Mouse (Mus musculus) heart, postnatal 0 days (tissue): ENCODE measurements around the gene Polr2g. TPM values are rescaled to one million over a fixed set of nuclear protein-coding genes. Genes with fewer than 3 reads are reported as not detected.
A peak's percentile ranks its signal among the peaks of the same experiment; 100 is the strongest.

Source experiments
- ATAC-seq: fragments of 200-750 bp; cut with Nextera tagmentation; 2 replicates; pipeline ENCODE4 v1.8.0; 2017; ENCODE audit warnings: low read depth, moderate number of reproducible peaks, moderate library complexity; ENCODE audit not compliant: insufficient read depth
- DNase-seq: peaks from one replicate; pipeline ENCODE4 v3.0.0-alpha.2; 2016; ENCODE audit warnings: low spot score
- H3K27ac ChIP-seq: fragments of 300-500 bp; sonication (generic); 2 replicates; pipeline ENCODE4 v1.5.1; 2014; ENCODE audit warnings: low read depth, mild to moderate bottlenecking
- H3K27me3 ChIP-seq: fragments of 300-500 bp; sonication (generic); 2 replicates; pipeline ENCODE4 v1.6.1; 2014; ENCODE audit warnings: low read length, mixed read lengths; ENCODE audit not compliant: control insufficient read depth, insufficient read depth
- H3K36me3 ChIP-seq: fragments of 300-500 bp; sonication (generic); replicated peaks from 2 replicates; pipeline ENCODE4 v1.6.1; 2014; ENCODE audit warnings: low read length, mixed read lengths; ENCODE audit not compliant: control insufficient read depth, insufficient read depth
- H3K4me1 ChIP-seq: fragments of 300-500 bp; sonication (generic); 2 replicates; pipeline ENCODE4 v1.6.1; 2014; ENCODE audit warnings: antibody characterized with exemption; ENCODE audit not compliant: control insufficient read depth, insufficient read depth
- H3K4me2 ChIP-seq: fragments of 300-500 bp; sonication (generic); 2 replicates; pipeline ENCODE4 v1.6.1; 2014; ENCODE audit warnings: low read depth, mild to moderate bottlenecking, low read length, moderate library complexity
- H3K4me3 ChIP-seq: fragments of 300-500 bp; sonication (generic); 2 replicates; pipeline ENCODE4 v1.5.1; 2014; ENCODE audit warnings: low read depth, low read length
- H3K9ac ChIP-seq: fragments of 300-500 bp; sonication (generic); replicated peaks from 2 replicates; pipeline ENCODE4 v1.6.1; 2014; ENCODE audit warnings: low read depth, low read length, mixed read lengths
- H3K9me3 ChIP-seq: fragments of 300-500 bp; sonication (generic); replicated peaks from 2 replicates; pipeline ENCODE4 v1.6.1; 2016; ENCODE audit warnings: low read length; ENCODE audit not compliant: control insufficient read depth
- CTCF ChIP-seq: IDR thresholded peaks from 2 replicates; pipeline ENCODE4 v1.5.1; 2016; ENCODE audit warnings: antibody characterized with exemption, control low read depth, low read depth
- EP300 ChIP-seq: IDR thresholded peaks from 2 replicates; pipeline ENCODE4 v1.6.1; 2016; ENCODE audit warnings: antibody characterized with exemption, low read depth
- WGBS: fragments of 180-500 bp; shearing (Covaris S2); extraction: QIAGEN DNeasy Blood & Tissue Kit; methylation state at CpG from one replicate; pipeline ENCODE4 v1.1.7; 2014; 5-methylcytosine and 5-hydroxymethylcytosine counted together
- polyA plus RNA-seq: library from polyadenylated mRNA; unstranded; fragments of >200 nt; fragmentation: Nextera tagmentation; extraction: Ambion mirVana; gene quantifications from 2 replicates; pipeline ENCODE4 v1.2.1, GENCODE M21; 2015
- total RNA-seq: library from RNA; depleted of rRNA; stranded (reverse); fragments of >200 nt; gene quantifications from 2 replicates; pipeline ENCODE4 v1.2.3, GENCODE M21; 2014; ENCODE audit warnings: low replicate concordance; rRNA removed

Gene Polr2g
- total RNA-seq = 47.7 and 59.8 TPM in 2 replicates
- 143 and 144 TPM in 2 replicates for polyA plus RNA-seq

DNA sequence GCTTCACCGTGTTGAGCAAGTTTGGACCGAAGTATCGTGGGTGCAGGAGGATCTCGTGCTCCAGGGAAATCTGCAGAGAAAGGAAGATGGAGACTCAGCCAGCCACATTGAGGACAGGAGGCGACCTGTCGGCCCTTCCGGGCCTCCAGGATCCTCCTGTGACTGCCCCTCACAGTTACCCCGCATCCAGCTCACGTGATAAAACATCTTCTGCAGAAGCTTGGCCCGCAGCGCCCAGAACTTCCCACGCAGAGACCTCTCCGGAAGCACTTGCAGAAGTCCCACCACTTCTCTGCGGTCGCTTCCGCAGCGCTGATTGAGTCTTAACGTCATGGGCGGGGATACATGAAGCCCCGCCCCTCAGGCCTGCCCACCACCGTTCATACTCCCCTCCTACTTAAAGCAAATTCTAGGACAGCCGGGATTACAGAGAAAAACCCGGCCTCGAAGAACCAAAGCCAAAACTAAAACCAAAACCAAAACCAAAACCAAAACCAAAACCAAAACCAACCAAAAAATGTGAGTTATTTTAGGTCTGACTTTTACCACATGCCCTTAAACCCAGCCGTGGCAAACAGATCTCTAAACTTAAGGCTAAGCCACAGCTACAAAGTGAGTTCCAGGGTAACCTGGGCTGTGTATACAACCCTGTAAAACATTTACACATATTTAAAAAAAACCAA lies at the start of gene Polr2g:
TSS of gene Polr2g (minus strand) at position 314 of the 683 bp plus-strand sequence.
- WGBS = 1% methylated on average over 25 of the region's 25 CpGs
- Histone ChIP-seq H3K27me3 (no peaks in the 10 kb centered on the region), H3K4me3 (peak within 1 kb of the TSS; percentile 71), H3K9ac (peak within 1 kb of the TSS; percentile 68), H3K9me3 (no peaks in the 10 kb centered on the region), H3K4me1 (peaks cover 13% of the 10 kb centered on the region; the same call in 1 of the 2 replicates), H3K36me3 (peaks cover 25% of the 10 kb centered on the region), H3K4me2 (peak within 1 kb of the TSS; percentile 76), H3K27ac (peak within 1 kb of the TSS; percentile 73)
- no peak for TF ChIP-seq CTCF
- TF ChIP-seq EP300 = peak; percentile 20; the same call in 1 of the 2 replicates
- peak; percentile 96 for DNase-seq
- peak; percentile 78 for ATAC-seq

DNA sequence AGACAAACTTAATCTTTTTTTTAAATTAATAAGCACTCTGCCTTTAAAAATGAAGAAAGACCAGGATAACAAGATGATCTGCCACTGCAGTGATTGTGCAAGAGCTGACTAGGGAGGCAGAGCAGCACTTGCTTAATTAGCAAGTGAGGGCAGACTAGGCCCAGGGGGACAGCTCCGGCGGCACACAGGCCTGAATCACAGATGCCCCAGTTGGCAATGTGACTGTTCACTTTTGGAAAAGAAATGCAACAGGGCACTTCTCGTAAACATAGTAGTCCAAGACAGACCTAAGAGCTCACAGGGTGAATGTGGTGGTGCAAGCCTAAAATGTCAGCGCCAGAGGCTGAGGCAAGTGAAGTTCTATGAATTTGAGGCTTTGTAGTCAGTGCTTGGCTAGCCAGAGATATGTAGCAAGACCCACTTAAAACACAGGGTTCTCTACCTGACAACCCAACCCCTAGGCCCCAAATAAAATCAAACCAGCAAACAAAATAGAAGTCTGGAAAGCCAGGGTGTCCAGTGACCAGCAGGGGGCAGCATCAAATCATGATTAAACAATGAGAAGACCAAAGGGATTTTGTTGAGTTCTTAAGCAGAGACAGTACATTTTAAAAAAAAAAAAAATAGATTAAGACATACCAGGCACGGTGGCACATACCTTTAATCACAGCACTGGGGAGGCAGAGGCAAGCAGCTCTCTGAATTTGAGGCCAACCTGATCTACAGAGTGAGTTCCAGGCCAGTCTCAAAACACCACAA lies 46.2 kb upstream of the Polr2g start:
- Histone ChIP-seq H3K27me3 (no peaks in the 10 kb centered on the region), H3K9ac (no peak overlapping the region), H3K4me1 (peaks cover 5% of the 10 kb centered on the region; the same call in 1 of the 2 replicates), H3K9me3 (no peaks in the 10 kb centered on the region), H3K4me3 (no peak overlapping the region), H3K4me2 (no peak overlapping the region), H3K36me3 (peaks cover 36% of the 10 kb centered on the region), H3K27ac (no peak overlapping the region)
- WGBS = 68% methylated on average over 5 of the region's 5 CpGs
- DNase-seq (peak; percentile 58), ATAC-seq (peak; percentile 4; the same call in 1 of the 2 replicates)
- TF ChIP-seq CTCF = peak; percentile 73
- no peak for TF ChIP-seq EP300

DNA sequence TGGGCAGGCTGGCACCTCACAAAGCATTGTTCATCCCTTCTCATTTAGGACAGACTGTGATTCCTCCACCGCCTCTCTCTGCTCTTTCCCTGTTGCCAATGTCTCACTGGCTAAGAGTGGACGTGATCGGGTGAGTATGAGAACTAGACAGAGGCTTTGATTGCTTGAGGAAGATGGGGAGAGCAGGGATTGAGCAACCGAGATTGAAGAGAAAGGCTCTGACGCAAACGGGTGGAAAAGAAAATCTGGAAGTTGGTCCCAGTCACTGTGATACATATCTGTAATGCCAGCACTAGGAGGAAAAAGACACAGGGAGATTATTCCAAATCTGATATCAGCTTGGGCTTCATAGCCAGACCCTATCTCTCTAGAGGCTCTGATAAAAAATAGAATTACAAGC lies 44.6 kb upstream of the Polr2g start:
- no peak for DNase-seq
- H3K27ac ChIP-seq = no peak overlapping the region

DNA sequence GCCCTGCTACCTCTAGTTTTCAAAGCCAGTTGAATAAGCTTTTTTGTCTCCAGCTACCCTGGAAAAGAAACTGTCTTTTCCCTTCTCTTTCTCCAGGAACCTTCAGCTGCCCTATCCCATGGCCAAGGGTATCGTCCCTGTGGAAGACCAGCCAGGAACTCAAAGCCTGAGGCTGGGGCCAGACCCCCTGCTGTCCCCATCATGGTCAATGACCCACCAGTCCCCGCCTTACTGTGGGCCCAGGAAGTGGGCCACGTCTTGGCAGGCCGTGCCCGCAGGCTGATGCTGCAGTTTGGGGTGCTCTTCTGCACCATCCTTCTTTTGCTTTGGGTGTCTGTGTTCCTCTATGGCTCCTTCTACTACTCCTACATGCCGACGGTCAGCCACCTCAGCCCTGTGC lies 42.6 kb upstream of the Polr2g start:
- H3K9ac ChIP-seq = peak overlapping the region; percentile 49; the same call in 1 of the 2 replicates
- H3K27me3 ChIP-seq = no peaks in the 10 kb centered on the region
- no peak overlapping the region for H3K27ac ChIP-seq
- peak overlapping the region; percentile 73 for H3K4me2 ChIP-seq
- H3K36me3 ChIP-seq = peaks cover 9% of the 10 kb centered on the region
- H3K4me1 ChIP-seq = peaks cover 22% of the 10 kb centered on the region
- peak overlapping the region; percentile 47 for H3K4me3 ChIP-seq
- ATAC-seq (no peak), DNase-seq (no peak)
- TF ChIP-seq EP300 (no peak), CTCF (no peak)
- WGBS = 93% methylated on average over 7 of the region's 7 CpGs
- H3K9me3 ChIP-seq = no peaks in the 10 kb centered on the region

More for the DNA sequence above, 44.6 kb upstream of the Polr2g start:
- WGBS = 81% methylated on average over 6 of the region's 6 CpGs
- Histone ChIP-seq H3K36me3 (peaks cover 29% of the 10 kb centered on the region), H3K9me3 (no peaks in the 10 kb centered on the region), H3K27me3 (no peaks in the 10 kb centered on the region), H3K9ac (no peak overlapping the region), H3K4me1 (peaks cover 18% of the 10 kb centered on the region), H3K4me3 (no peak overlapping the region), H3K4me2 (no peak overlapping the region)
- no peak for ATAC-seq
- TF ChIP-seq EP300 (no peak), CTCF (no peak)

DNA sequence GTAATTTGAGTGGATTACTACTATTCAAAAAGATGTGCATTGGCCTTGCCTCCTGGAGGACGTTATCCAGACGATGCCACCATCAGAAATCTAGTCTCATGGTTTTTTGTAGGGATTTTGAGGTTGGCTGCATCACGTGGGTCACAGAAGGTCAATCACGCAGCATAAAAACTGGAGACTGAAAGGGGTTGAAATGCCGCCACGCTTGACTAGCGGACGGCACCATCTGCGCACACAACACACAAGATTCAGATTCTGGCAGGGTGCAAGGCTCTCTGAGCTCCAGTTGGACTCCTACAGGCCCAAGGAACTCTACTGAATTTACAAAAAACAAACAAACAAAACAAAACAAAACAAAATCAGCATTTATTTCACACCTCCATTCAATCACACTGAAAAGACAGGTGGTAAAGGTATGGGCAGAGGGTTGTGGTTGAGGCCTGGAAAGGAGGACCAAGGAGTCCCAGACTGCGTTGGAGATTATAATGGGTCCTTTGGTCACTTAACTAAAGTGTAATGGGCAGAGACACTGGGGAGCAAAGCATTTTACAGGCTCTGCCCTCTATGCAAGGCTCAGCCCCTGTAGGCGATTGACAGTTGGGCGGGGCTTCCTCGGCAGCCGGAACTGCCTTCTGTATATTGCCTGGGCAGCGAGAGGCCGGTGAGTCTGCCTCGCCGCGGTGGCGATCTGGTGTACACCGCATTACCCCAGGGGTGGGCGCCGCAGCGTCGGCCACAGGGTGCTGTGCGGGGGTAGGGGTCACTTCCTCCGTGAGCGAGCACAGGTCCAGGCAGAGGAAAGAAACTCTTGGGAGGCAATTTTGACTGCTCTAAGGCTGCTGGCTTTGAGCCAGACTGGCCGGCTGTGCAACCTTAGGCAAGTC lies 41.8 kb upstream of the Polr2g start:
- peak; percentile 42 for ATAC-seq
- Histone ChIP-seq H3K4me3 (peak overlapping the region; percentile 47), H3K9me3 (no peaks in the 10 kb centered on the region), H3K36me3 (peaks cover 10% of the 10 kb centered on the region), H3K4me2 (peak overlapping the region; percentile 73), H3K27me3 (no peaks in the 10 kb centered on the region), H3K27ac (no peak overlapping the region), H3K4me1 (peaks cover 22% of the 10 kb centered on the region), H3K9ac (peak overlapping the region; percentile 49; the same call in 1 of the 2 replicates)
- TF ChIP-seq CTCF (no peak), EP300 (no peak)
- peak; percentile 48 for DNase-seq
- WGBS = 26% methylated on average over 29 of the region's 29 CpGs
